Mouse (Mus musculus): ENCODE measurements at regions not wholly inside any gene's neighbourhood (a gene's known extent, or its start where the extent isn't known, plus 50 kb on each side); places are given as distances from the start of the nearest gene placed in this dataset.
A peak's percentile ranks its signal among the peaks of the same experiment; 100 is the strongest.

DNA sequence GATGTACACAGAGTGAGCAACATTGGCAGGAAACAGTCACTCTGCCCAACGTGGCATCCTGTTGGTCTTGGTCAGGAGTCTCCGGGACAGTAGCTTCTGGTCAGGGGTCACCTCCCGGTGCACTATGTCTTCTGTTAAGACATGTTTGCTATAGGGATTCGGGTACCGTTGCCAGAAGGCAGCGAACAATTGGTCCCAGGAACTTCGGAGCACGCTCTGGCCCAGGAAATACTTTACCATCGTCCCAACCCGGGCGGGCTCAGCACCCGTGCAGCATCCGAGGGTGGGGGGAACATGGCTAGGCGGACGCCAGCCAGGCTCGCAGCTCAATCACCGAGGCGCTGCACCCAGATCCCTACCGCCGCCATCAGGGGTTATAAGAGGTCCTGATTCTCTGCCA is 80.6 kb upstream of the Adam23 start:
- ATAC-seq (ENCODE audit: low FRiP score): no peak
- WGBS: 95% methylated on average over 20 of the region's 20 CpGs
- Histone ChIP-seq H3K4me1 (peaks cover 8% of the 10 kb centered on the region), H3K36me3 (no peaks in the 10 kb centered on the region), H3K4me3 (no peak overlapping the region), H3K9me3 (replicated peaks) (no peaks in the 10 kb centered on the region), H3K27me3 (no peaks in the 10 kb centered on the region), H3K27ac (no peak overlapping the region), H3K4me2 (replicated peaks) (no peak overlapping the region), H3K9ac (no peak overlapping the region)

- WGBS: 26% methylated on average over 5 of the region's 5 CpGs
- H3K27ac ChIP-seq: peak overlapping the region; percentile 62
- H3K9me3 ChIP-seq (replicated peaks): no peaks in the 10 kb centered on the region
- H3K4me3 ChIP-seq: no peak overlapping the region
- 0 out of 2 replicates have a peak overlapping the region, but pooled peaks have one; percentile 22 for H3K4me2 ChIP-seq (replicated peaks)
- H3K36me3 ChIP-seq: no peaks in the 10 kb centered on the region
- no peaks in the 10 kb centered on the region for H3K27me3 ChIP-seq
- H3K9ac ChIP-seq: no peak overlapping the region
- peaks cover 8% of the 10 kb centered on the region for H3K4me1 ChIP-seq
- ATAC-seq (ENCODE audit: low FRiP score): peak; percentile 93
Measured at GRCm38 (mm10) chr1:63367697-63368376, 77.9 kb upstream of the Adam23 start.

- Histone ChIP-seq H3K9ac (no peak overlapping the region), H3K4me3 (no peak overlapping the region), H3K4me1 (peaks cover 8% of the 10 kb centered on the region), H3K4me2 (replicated peaks) (no peak overlapping the region), H3K27ac (0 out of 2 replicates have a peak overlapping the region, but pooled peaks have one; percentile 30), H3K27me3 (no peaks in the 10 kb centered on the region), H3K36me3 (no peaks in the 10 kb centered on the region), H3K9me3 (replicated peaks) (no peaks in the 10 kb centered on the region)
- WGBS: 49% methylated on average over 3 of the region's 3 CpGs
- 0 out of 2 replicates have a peak, but pooled peaks have one; percentile 49 for ATAC-seq (ENCODE audit: low FRiP score)
Measured at GRCm38 (mm10) chr1:63368921-63369320, 76.8 kb upstream of the Adam23 start.

DNA sequence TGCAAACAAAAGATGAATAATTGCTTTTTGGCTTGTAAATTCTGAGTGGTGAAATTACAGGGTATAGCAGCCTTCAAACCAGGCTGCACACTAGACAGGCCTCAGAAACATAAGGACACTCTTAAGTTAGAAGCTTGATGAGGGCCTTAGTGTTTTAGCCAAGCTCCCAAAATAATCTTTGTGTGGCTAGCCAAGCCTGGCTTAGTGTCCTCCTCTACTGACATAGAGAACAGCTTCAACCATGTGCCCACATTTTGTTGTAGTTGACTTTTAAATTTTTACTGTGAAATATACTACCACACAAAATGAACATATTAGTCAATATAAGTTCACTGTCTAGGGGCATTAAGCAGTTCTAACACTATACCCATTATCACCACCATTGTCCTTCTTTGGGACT is 76.1 kb upstream of the Adam23 start:
- no peak overlapping the region for H3K27ac ChIP-seq
- no peaks in the 10 kb centered on the region for H3K9me3 ChIP-seq (replicated peaks)
- H3K27me3 ChIP-seq: no peaks in the 10 kb centered on the region
- no peaks in the 10 kb centered on the region for H3K36me3 ChIP-seq
- H3K4me3 ChIP-seq: no peak overlapping the region
- H3K4me1 ChIP-seq: peaks cover 8% of the 10 kb centered on the region
- no peak overlapping the region for H3K4me2 ChIP-seq (replicated peaks)
- H3K9ac ChIP-seq: no peak overlapping the region
- no peak for ATAC-seq (ENCODE audit: low FRiP score)

DNA sequence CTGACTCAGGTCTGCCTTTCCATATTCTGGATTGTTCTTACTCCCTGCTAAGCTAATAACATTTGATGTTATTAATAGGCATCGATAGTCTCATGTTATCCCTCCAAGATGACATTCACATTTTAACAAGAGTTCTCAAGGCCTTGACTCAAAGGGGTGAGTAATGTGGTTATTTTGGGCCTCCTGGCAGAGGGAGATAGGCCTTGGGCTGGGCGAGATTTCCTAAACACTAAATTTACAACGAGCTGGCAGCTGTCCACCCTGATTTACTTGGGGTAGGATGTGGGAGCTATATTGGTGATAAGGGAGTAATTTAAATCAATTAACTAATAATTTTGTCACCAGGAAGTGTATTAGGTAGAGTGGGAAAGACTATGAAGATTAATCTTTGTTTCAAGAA is 62.6 kb upstream of the Adam23 start:
- Histone ChIP-seq H3K4me2 (replicated peaks) (no peak overlapping the region), H3K9me3 (replicated peaks) (no peaks in the 10 kb centered on the region), H3K27ac (no peak overlapping the region), H3K9ac (no peak overlapping the region), H3K27me3 (no peaks in the 10 kb centered on the region), H3K4me1 (no peaks in the 10 kb centered on the region), H3K4me3 (no peak overlapping the region), H3K36me3 (no peaks in the 10 kb centered on the region)
- ATAC-seq (ENCODE audit: low FRiP score): no peak
- 86% methylated on average over 3 of the region's 3 CpGs for WGBS

DNA sequence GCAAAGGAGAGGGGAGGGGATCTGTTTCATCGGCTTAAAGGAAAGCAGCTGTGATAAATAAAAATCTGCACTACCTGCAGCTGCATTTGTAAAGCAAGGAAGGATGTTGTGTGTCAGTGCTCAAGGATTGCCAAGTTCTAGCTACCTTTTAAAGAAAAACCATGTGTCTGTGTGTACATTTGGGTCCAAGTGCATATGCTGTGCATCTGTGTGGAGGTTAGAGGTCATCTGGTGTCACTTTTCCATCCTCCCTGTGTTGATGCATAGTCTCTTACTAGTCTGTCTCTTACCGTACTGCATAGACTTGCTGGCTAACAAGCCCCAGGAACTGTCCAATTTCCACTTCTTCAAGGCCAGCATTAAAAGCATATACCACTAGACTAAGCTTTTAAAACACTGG is 60.6 kb upstream of the Adam23 start:
- Histone ChIP-seq H3K9me3 (replicated peaks) (no peaks in the 10 kb centered on the region), H3K27ac (no peak overlapping the region), H3K27me3 (no peaks in the 10 kb centered on the region), H3K4me2 (replicated peaks) (no peak overlapping the region), H3K4me1 (0 out of 2 replicates have a peak, but pooled peaks cover 2% of the 10 kb centered on the region), H3K36me3 (no peaks in the 10 kb centered on the region), H3K9ac (no peak overlapping the region), H3K4me3 (no peak overlapping the region)
- ATAC-seq (ENCODE audit: low FRiP score): no peak
- WGBS: 70% methylated on average over 2 of the region's 2 CpGs

DNA sequence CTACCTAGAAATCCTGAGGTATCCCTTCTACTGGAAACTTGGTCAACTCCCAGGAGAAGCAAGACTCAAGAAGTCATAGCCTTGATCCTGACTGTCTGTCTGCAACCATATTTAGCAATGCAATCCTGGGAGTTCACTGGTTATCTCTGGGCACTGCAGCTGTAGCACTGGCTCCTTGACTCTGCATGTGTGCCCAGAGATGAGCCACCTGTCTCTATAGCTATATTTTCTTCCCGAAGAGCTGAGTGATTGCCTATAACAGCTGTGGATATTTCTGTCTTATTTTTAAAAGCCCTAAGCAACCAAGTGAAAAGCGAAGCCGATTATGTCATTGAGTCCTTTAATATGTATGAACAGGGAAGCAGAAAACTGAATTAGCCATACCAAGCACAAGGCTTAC is 50.3 kb upstream of the Adam23 start:
- WGBS: 83% methylated on average over 3 of the region's 3 CpGs
- H3K27ac ChIP-seq: no peak overlapping the region
- H3K9me3 ChIP-seq (replicated peaks): no peaks in the 10 kb centered on the region
- no peak for ATAC-seq (ENCODE audit: low FRiP score)
- H3K36me3 ChIP-seq: no peaks in the 10 kb centered on the region
- no peaks in the 10 kb centered on the region for H3K4me1 ChIP-seq
- no peak overlapping the region for H3K9ac ChIP-seq
- H3K4me3 ChIP-seq: no peak overlapping the region
- H3K4me2 ChIP-seq (replicated peaks): no peak overlapping the region
- H3K27me3 ChIP-seq: no peaks in the 10 kb centered on the region
